Comparison of ENCODE assay signal across 22 mouse cellular contexts in genomic region chr16:56798873-56799272, GRCm38 (mm10). TPM values are rescaled to one million over a fixed set of nuclear protein-coding genes. Genes with fewer than 3 reads are reported as not detected.
DNase-seq lines count a peak whose midpoint lies in the region; ATAC-seq and TF ChIP-seq lines count a peak whose summit lies in the region.
"Had no signal": no experiment of that assay in that cellular context is flagged by ENCODE, and none has a peak within 500 bp of the region (broad histone marks: within the 10 kb centered on the region; RNA-seq: fewer than 3 reads in every experiment).

No protein-coding gene starts in this region.

- peak; percentile 55 to 76; a peak in 3 of 4 replicates for TF ChIP-seq EP300 in MEL (IDR thresholded peaks at IDR 0.05; ENCODE audit: low read depth in 1 of 2, low read length in 2 of 2)

- no peak overlapping the region for H3K4me2 ChIP-seq in liver, embryonic 11.5 days
- H3K4me2 ChIP-seq: forebrain, embryonic 13.5 days; heart, embryonic 12.5 days; hindbrain, embryonic 15.5 days had no signal

- WGBS in liver, embryonic 11.5 days, result 59% methylated on average over 7 of the region's 7 CpGs

- peaks cover 9% of the 10 kb centered on the region for H3K79me2 ChIP-seq in MEL (ENCODE audit: control insufficient read depth, insufficient read depth, low read length, poor library complexity)

- H3K4me3 ChIP-seq in liver, embryonic 11.5 days (ENCODE audit: low read depth, low read length), result no peak overlapping the region
- H3K4me3 ChIP-seq in MEL (ENCODE audit: control insufficient read depth in 1 of 2, insufficient read depth in 1 of 2, low read depth in 2 of 2, low read length in 2 of 2), result peak overlapping the region; percentile 6 to 40; a peak in 3 of 4 replicates
- H3K4me3 ChIP-seq: embryonic facial prominence, embryonic 10.5 days; forebrain, embryonic 13.5 days; gastrocnemius, adult 2 months; heart, embryonic 12.5 days; hindbrain, embryonic 10.5 days; hindbrain, embryonic 15.5 days had no signal

- no peak for TF ChIP-seq POLR2A in MEL (IDR thresholded peaks at IDR 0.05; ENCODE audit: control insufficient read depth in 1 of 2, insufficient read depth in 1 of 2, low read depth in 1 of 2, low read length in 2 of 2, poor library complexity in 1 of 2)

- no peak for ATAC-seq in liver, embryonic 11.5 days (replicated peaks; ENCODE audit: low FRiP score)
- peak; percentile 12 for ATAC-seq in megakaryocyte-erythroid progenitor cell, adult 5-6 weeks (replicated peaks; ENCODE audit: low FRiP score, low TSS enrichment, poor library complexity, severe bottlenecking)
- no peak for ATAC-seq in CD4-positive, CD25-positive, alpha-beta regulatory T cell, adult 4 months
- ATAC-seq: activated CD4-positive, CD25-positive, alpha-beta regulatory T cell, adult 4 months; forebrain, embryonic 13.5 days; Patski had no signal

- no peaks in the 10 kb centered on the region for H3K27me3 ChIP-seq in liver, embryonic 11.5 days (replicated peaks; ENCODE audit: control insufficient read depth, insufficient read depth, low read length)
- H3K27me3 ChIP-seq in MEL (ENCODE audit: control insufficient read depth in 1 of 2, insufficient read depth in 2 of 2, low read length in 2 of 2), result no peaks in the 10 kb centered on the region; a peak in 1 of 4 replicates
- H3K27me3 ChIP-seq: forebrain, embryonic 13.5 days; heart, embryonic 12.5 days; hindbrain, embryonic 15.5 days had no signal

- H3K4me1 ChIP-seq in liver, embryonic 11.5 days (replicated peaks; ENCODE audit: control insufficient read depth, insufficient read depth, low read length), result peaks cover 14% of the 10 kb centered on the region
- peaks cover 13 to 34% of the 10 kb centered on the region in 2 experiments for H3K4me1 ChIP-seq in MEL (ENCODE audit: control insufficient read depth in 1 of 2, insufficient read depth in 2 of 2, low read length in 2 of 2)
- H3K4me1 ChIP-seq: embryonic facial prominence, embryonic 10.5 days; forebrain, embryonic 13.5 days; heart, embryonic 12.5 days; hindbrain, embryonic 10.5 days; hindbrain, embryonic 15.5 days had no signal

- no peak overlapping the region; the same call in 1 of the 2 replicates for H3K9ac ChIP-seq in liver, embryonic 11.5 days (ENCODE audit: low read depth, low read length)
- no peak overlapping the region for H3K9ac ChIP-seq in MEL (ENCODE audit: control insufficient read depth, low read depth, low read length, poor library complexity, severe bottlenecking)
- H3K9ac ChIP-seq: forebrain, embryonic 13.5 days; heart, embryonic 12.5 days; hindbrain, embryonic 15.5 days had no signal

- DNase-seq in liver, result peak; percentile 40
- no peak for DNase-seq in liver, embryonic 11.5 days (ENCODE audit: low spot score)
- DNase-seq in 416B (ENCODE audit: low read depth), result peak; percentile 39
- peak; percentile 69 for DNase-seq in MEL (ENCODE audit: low read depth, low spot score)
- DNase-seq in urinary bladder, postnatal 4 days (ENCODE audit: low spot score in 2 of 2), result no peak
- DNase-seq: adrenal gland, postnatal 14 days; cerebellum, adult 2 months; cerebellum, postnatal 10 days; gastrocnemius, adult 2 months; gastrocnemius, postnatal 25 days; heart, adult 18-20 months had no signal

- no peaks in the 10 kb centered on the region for H3K36me3 ChIP-seq in liver, embryonic 11.5 days (ENCODE audit: control insufficient read depth, insufficient read depth, low read length)
- peaks cover 0 to 41% of the 10 kb centered on the region in 2 experiments; a peak in 2 of 4 replicates for H3K36me3 ChIP-seq in MEL (ENCODE audit: control insufficient read depth in 1 of 2, insufficient read depth in 2 of 2, low read length in 2 of 2)
- H3K36me3 ChIP-seq: embryonic facial prominence, embryonic 10.5 days; heart, embryonic 12.5 days; hindbrain, embryonic 10.5 days; hindbrain, embryonic 15.5 days had no signal

- no peaks in the 10 kb centered on the region for H3K9me3 ChIP-seq in liver, embryonic 11.5 days (ENCODE audit: control insufficient read depth, low read length)
- H3K9me3 ChIP-seq in MEL (replicated peaks; ENCODE audit: insufficient read depth, low read length), result no peaks in the 10 kb centered on the region
- H3K9me3 ChIP-seq: embryonic facial prominence, embryonic 10.5 days; forebrain, embryonic 13.5 days; heart, embryonic 12.5 days; hindbrain, embryonic 10.5 days; hindbrain, embryonic 15.5 days had no signal

- no peak overlapping the region for H3K27ac ChIP-seq in liver, embryonic 11.5 days (ENCODE audit: low read depth, low read length)
- peak overlapping the region; percentile 73 for H3K27ac ChIP-seq in MEL (ENCODE audit: control insufficient read depth, low read depth, low read length)
- H3K27ac ChIP-seq: embryonic facial prominence, embryonic 10.5 days; forebrain, embryonic 13.5 days; gastrocnemius, adult 2 months; hindbrain, embryonic 10.5 days; hindbrain, embryonic 15.5 days had no signal

- no peak for TF ChIP-seq RAD21 in MEL (IDR thresholded peaks at IDR 0.05; ENCODE audit: low read depth, low read length)

- TF ChIP-seq CTCF in MEL (IDR thresholded peaks at IDR 0.05 in 2 of 3, conservative IDR thresholded peaks at IDR 0.05 in 1 of 3; ENCODE audit: control insufficient read depth in 1 of 3, insufficient read depth in 1 of 3, low read depth in 2 of 3, low read length in 3 of 3, poor library complexity in 1 of 3, severe bottlenecking in 1 of 3), result no peak

TF ChIP-seq in MEL, 35 proteins besides CTCF, POLR2A, EP300 and RAD21:
- TF ChIP-seq UBTF (IDR thresholded peaks at IDR 0.05; ENCODE audit: borderline replicate concordance, insufficient read depth, low read depth, low read length) (no peak), HCFC1 (IDR thresholded peaks at IDR 0.05; ENCODE audit: low read depth, low read length) (no peak; the same call in 1 of the 2 replicates), MYB (IDR thresholded peaks at IDR 0.05; ENCODE audit: low read depth, low read length) (no peak), CHD1 (IDR thresholded peaks at IDR 0.05; ENCODE audit: low read depth, low read length) (no peak), NELFE (IDR thresholded peaks at IDR 0.05; ENCODE audit: low read depth, low read length) (no peak), TAL1 (IDR thresholded peaks at IDR 0.05; ENCODE audit: low read length) (no peak), MAX (IDR thresholded peaks at IDR 0.05; ENCODE audit: low read length) (no peak), ETS1 (IDR thresholded peaks at IDR 0.05; ENCODE audit: low read depth, low read length) (peak; percentile 61), USF2 (IDR thresholded peaks at IDR 0.05; ENCODE audit: borderline replicate concordance in 1 of 2, insufficient read depth in 1 of 2, low read depth in 1 of 2, low read length in 2 of 2) (no peak), CHD2 (IDR thresholded peaks at IDR 0.05; ENCODE audit: low read length) (no peak), BHLHE40 (IDR thresholded peaks at IDR 0.05; ENCODE audit: borderline replicate concordance, low read depth, low read length) (no peak), ZNF384 (IDR thresholded peaks at IDR 0.05; ENCODE audit: low read depth, low read length) (no peak), MAZ (IDR thresholded peaks at IDR 0.05; ENCODE audit: low read depth, low read length) (no peak), GABPA (IDR thresholded peaks at IDR 0.05; ENCODE audit: low read depth, low read length) (no peak), POLR2AphosphoS2 (IDR thresholded peaks at IDR 0.05; ENCODE audit: low read length) (no peak), ELF1 (IDR thresholded peaks at IDR 0.05; ENCODE audit: low read depth, low read length) (no peak), MXI1 (IDR thresholded peaks at IDR 0.05; ENCODE audit: low read depth, low read length) (no peak), ZMIZ1 (IDR thresholded peaks at IDR 0.05; ENCODE audit: low read depth, low read length) (no peak), RCOR1 (IDR thresholded peaks at IDR 0.05; ENCODE audit: low read depth, low read length) (peak; percentile 86), KAT2A (conservative IDR thresholded peaks at IDR 0.05; ENCODE audit: low read depth, low read length) (no peak), USF1 (IDR thresholded peaks at IDR 0.05; ENCODE audit: low read depth, low read length) (no peak), ZKSCAN1 (IDR thresholded peaks at IDR 0.05; ENCODE audit: low read depth, low read length) (no peak), SMC3 (IDR thresholded peaks at IDR 0.05; ENCODE audit: low read depth, low read length) (no peak), MAFK (IDR thresholded peaks at IDR 0.05; ENCODE audit: borderline replicate concordance, low read depth, low read length) (no peak), GATA1 (IDR thresholded peaks at IDR 0.05; ENCODE audit: low read depth, low read length) (peak; percentile 74), TBP (IDR thresholded peaks at IDR 0.05; ENCODE audit: low read depth, low read length) (no peak), E2F4 (IDR thresholded peaks at IDR 0.05; ENCODE audit: borderline replicate concordance, low read depth, low read length) (no peak), MYC (IDR thresholded peaks at IDR 0.05; ENCODE audit: low read depth, low read length) (no peak), TCF12 (IDR thresholded peaks at IDR 0.05; ENCODE audit: low read depth, low read length) (peak; percentile 61)

RNA-seq across cellular contexts. Expression of gene Adgrg7, which starts 3.2 kb away (rescaled TPM):
- polyA plus RNA-seq in liver, embryonic 11.5 days (2014; fragmentation: Nextera tagmentation; extraction: Ambion mirVana), result not detected in 2 replicates
- total RNA-seq in MEL (2012; rRNA removed), result 45.4 and 46.1 TPM in 2 replicates
- 10 to 100 TPM in 1 of 2 experiments, not detected in 1; 40.5 TPM for polyA plus RNA-seq in MEL (2012; ENCODE audit: insufficient read depth in 1 of 2, insufficient read length in 2 of 2, low read depth in 1 of 2, low replicate concordance in 2 of 2, missing spikeins in 1 of 2)
- total RNA-seq in megakaryocyte-erythroid progenitor cell, adult 5-6 weeks (2014; fragmentation: Nextera tagmentation), result 7.8 and 11.7 TPM in 2 replicates
- total RNA-seq in megakaryocyte-erythroid progenitor cell, adult 5-6 weeks (2017), result 27.6 and 32.6 TPM in 2 replicates
- polyA plus RNA-seq in CD4-positive, CD25-positive, alpha-beta regulatory T cell, adult 4 months (2017; shearing (Covaris generic)), result not detected
- total RNA-seq: adrenal gland, postnatal 14 days; gastrocnemius, adult 2 months; gastrocnemius, postnatal 25 days; heart, adult 18-20 months; heart, postnatal 25 days had no signal
- polyA plus RNA-seq: activated CD4-positive, CD25-positive, alpha-beta regulatory T cell, adult 4 months; cerebellum, adult 2 months; embryonic facial prominence, embryonic 10.5 days; embryonic facial prominence, embryonic 14.5 days; forebrain, embryonic 13.5 days; heart, embryonic 12.5 days; hindbrain, embryonic 10.5 days; hindbrain, embryonic 15.5 days; Patski had no signal

Comparison
In these comparisons a context has a peak if more than half of its experiments do, and no peak if none do; other contexts are left out.
1. DNase-seq: peak in liver (single experiment), 416B (single experiment) and MEL (single experiment); none in liver, embryonic 11.5 days (single experiment) and urinary bladder, postnatal 4 days (0 of 2).
2. RNA of gene Adgrg7, which starts 3.2 kb away (polyA plus RNA-seq): 40.5 TPM in MEL; not detected in liver, embryonic 11.5 days and not detected in CD4-positive, CD25-positive, alpha-beta regulatory T cell, adult 4 months; every median in the first group is over 10 times any median in the second.